Mouse (Mus musculus) liver, embryonic 14.5 days (tissue): ENCODE measurements around the gene Rbfox1. TPM values are rescaled to one million over a fixed set of nuclear protein-coding genes. Genes with fewer than 3 reads are reported as not detected.

Experiments
- ATAC-seq: fragments of 200-750 bp; cut with Nextera tagmentation; 2 replicates; pipeline ENCODE4 v1.8.0; 2017; ENCODE audit warnings: moderate number of reproducible peaks, mild to moderate bottlenecking, moderate library complexity; ENCODE audit not compliant: insufficient read depth
- DNase-seq, 3 experiments: peaks; one replicate each; pipeline ENCODE4 v3.0.0-alpha.2; 2012 to 2013; ENCODE audit warnings: low read depth in 3 of 3, low spot score in 3 of 3
- H3K27ac ChIP-seq: fragments of 300-500 bp; sonication (generic); 2 replicates; pipeline ENCODE4 v1.5.1; 2014; ENCODE audit warnings: moderate library complexity, mild to moderate bottlenecking, control low read depth, inconsistent platforms
- H3K27me3 ChIP-seq: fragments of 300-500 bp; sonication (generic); 2 replicates; pipeline ENCODE4 v1.6.1; 2014; ENCODE audit warnings: mild to moderate bottlenecking, low read length, moderate library complexity; ENCODE audit not compliant: control insufficient read depth, insufficient read depth
- H3K36me3 ChIP-seq: fragments of 300-500 bp; sonication (generic); replicated peaks from 2 replicates; pipeline ENCODE4 v1.6.1; 2014; ENCODE audit warnings: low read depth; ENCODE audit not compliant: control insufficient read depth, insufficient read depth
- H3K4me1 ChIP-seq, 2 experiments: fragments of 200-500 bp in 1 of 2; fragments of 300-500 bp in 1 of 2; sonication (generic) in 1 of 2; replicated peaks; 2 replicates each; pipeline ENCODE4 v1.6.1; 2012 to 2014; ENCODE audit warnings: antibody characterized with exemption in 1 of 2, inconsistent platforms in 1 of 2, low read length in 1 of 2; ENCODE audit not compliant: control insufficient read depth in 2 of 2, insufficient read depth in 2 of 2
- H3K4me2 ChIP-seq: fragments of 300-500 bp; sonication (generic); 2 replicates; pipeline ENCODE4 v1.6.1; 2014; ENCODE audit warnings: low read depth, mild to moderate bottlenecking, control low read depth, moderate library complexity
- H3K4me3 ChIP-seq, 2 experiments: fragments of 200-500 bp in 1 of 2; fragments of 300-500 bp in 1 of 2; sonication (generic) in 1 of 2; 2 replicates each; pipeline ENCODE4 v1.5.1; 2012 to 2014; ENCODE audit warnings: low read depth in 2 of 2, low read length in 2 of 2, mild to moderate bottlenecking in 2 of 2, control low read depth in 1 of 2, inconsistent platforms in 1 of 2, moderate library complexity in 1 of 2; ENCODE audit not compliant: insufficient read depth in 1 of 2
- H3K9ac ChIP-seq: fragments of 300-500 bp; sonication (generic); replicated peaks from 2 replicates; pipeline ENCODE4 v1.6.1; 2014; ENCODE audit warnings: mild to moderate bottlenecking, control low read depth, moderate library complexity
- H3K9me3 ChIP-seq: fragments of 300-500 bp; sonication (generic); 2 replicates; pipeline ENCODE4 v1.6.1; 2016; ENCODE audit warnings: low read length, mixed read lengths; ENCODE audit not compliant: control insufficient read depth
- CTCF ChIP-seq: IDR thresholded peaks from 2 replicates; pipeline ENCODE4 v1.5.1; 2016; ENCODE audit warnings: antibody characterized with exemption, low read depth, control low read depth
- EP300 ChIP-seq: IDR thresholded peaks from 2 replicates; pipeline ENCODE4 v1.6.1; 2016; ENCODE audit warnings: antibody characterized with exemption, low read depth
- WGBS: fragments of 180-500 bp; shearing (Covaris S2); extraction: QIAGEN DNeasy Blood & Tissue Kit; methylation state at CpG from one replicate; pipeline ENCODE4 v1.1.7; 2014; ENCODE audit not compliant: insufficient replicate concordance; 5-methylcytosine and 5-hydroxymethylcytosine counted together
- polyA plus RNA-seq, 2 experiments: library from polyadenylated mRNA; depleted of rRNA in 1 of 2; stranded (reverse) in 1 of 2; unstranded in 1 of 2; fragments of >200 nt; fragmentation: Nextera tagmentation in 1 of 2; extraction: Ambion mirVana in 1 of 2; gene quantifications; 2 replicates each; pipeline versions ENCODE4 v1.2.1 to v1.2.3; 2012 to 2014

Gene Rbfox1
- polyA plus RNA-seq, 2 experiments = 0.02 TPM; not detected in 1

DNA sequence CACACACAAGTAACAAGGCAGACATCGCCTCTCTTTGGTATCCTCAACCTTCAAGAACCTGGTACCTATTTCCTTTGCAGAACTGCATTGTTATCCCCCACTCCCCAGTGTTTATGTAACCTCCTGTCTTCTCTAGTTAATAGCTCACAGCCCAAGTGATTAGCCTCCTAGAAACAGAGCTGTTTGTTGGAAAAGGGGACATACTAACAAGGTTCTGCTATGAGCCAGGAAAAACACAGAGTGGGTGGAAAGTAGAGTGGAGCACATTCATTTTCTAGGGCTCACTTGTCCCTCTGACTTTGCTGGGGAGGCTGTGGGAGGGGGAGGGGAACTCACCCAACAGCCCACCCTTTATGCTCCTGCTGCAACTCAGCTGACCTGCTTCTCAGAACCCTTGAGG lies 114.9 kb downstream of the Rbfox1 start:
- DNase-seq = no peak
- no peaks in the 10 kb centered on the region for H3K4me1 ChIP-seq

DNA sequence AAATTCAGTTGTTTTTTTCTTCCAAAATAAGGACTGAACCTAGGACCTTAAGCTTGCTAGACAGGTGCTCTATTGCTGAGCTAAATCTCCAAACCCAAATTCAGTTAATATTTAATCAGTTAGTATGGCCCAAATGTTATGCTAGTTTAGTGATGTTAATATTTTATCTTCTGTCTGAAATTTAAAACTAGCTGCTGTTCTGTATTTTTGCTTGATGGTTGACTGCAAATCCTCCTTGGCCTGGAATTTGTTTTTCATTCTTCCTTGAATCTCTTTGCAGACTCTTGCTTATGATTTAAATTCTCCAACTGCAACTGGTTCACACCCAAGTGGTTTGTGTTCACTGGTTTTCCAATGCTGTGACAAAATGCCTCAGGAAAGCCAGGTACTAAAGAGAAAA lies 121.8 kb downstream of the Rbfox1 start:
- DNase-seq (no peak), ATAC-seq (no peak)
- no peaks in the 10 kb centered on the region for H3K9me3 ChIP-seq
- H3K27me3 ChIP-seq = no peaks in the 10 kb centered on the region
- no peaks in the 10 kb centered on the region for H3K4me1 ChIP-seq
- H3K36me3 ChIP-seq = no peaks in the 10 kb centered on the region
- H3K27ac ChIP-seq = no peak overlapping the region
- TF ChIP-seq CTCF = no peak
- no peak for TF ChIP-seq EP300
- no peak overlapping the region for H3K4me3 ChIP-seq
- H3K9ac ChIP-seq = no peak overlapping the region
- no peak overlapping the region for H3K4me2 ChIP-seq

More for the DNA sequence above, 114.9 kb downstream of the Rbfox1 start:
- TF ChIP-seq EP300 = no peak
- no peak for TF ChIP-seq CTCF
- Histone ChIP-seq H3K9ac (no peak overlapping the region), H3K4me3 (no peak overlapping the region), H3K4me2 (no peak overlapping the region), H3K27me3 (no peaks in the 10 kb centered on the region), H3K9me3 (no peaks in the 10 kb centered on the region), H3K27ac (no peak overlapping the region), H3K36me3 (no peaks in the 10 kb centered on the region)
- 25% methylated on average over 1 of the region's 1 CpGs for WGBS
- no peak for ATAC-seq

DNA sequence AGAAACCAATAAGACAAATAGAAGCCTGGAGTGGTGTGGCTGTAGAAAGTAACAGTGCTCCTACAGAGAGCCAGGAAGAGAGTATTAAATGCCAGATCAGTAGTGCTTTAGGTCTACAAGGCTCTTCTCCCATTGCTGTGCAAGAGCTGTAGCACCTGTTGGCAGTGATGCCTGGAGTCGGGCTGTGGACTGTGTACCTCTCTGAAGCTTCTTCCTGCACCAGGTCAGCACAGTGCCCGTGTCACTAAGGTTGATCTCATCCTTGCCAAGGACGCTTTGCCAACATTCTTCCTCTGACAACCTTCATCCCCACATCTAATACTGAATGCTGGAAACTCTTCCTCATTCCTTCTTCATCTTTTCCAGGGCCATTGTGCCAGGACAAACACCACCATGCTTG lies 127.7 kb downstream of the Rbfox1 start:
- H3K9me3 ChIP-seq = no peaks in the 10 kb centered on the region
- H3K27me3 ChIP-seq = no peaks in the 10 kb centered on the region
- no peaks in the 10 kb centered on the region for H3K4me1 ChIP-seq
- no peak overlapping the region for H3K4me3 ChIP-seq
- TF ChIP-seq CTCF (no peak), EP300 (no peak)
- H3K36me3 ChIP-seq = no peaks in the 10 kb centered on the region
- 48% methylated on average over 3 of the region's 3 CpGs for WGBS
- H3K27ac ChIP-seq = no peak overlapping the region
- H3K4me2 ChIP-seq = no peak overlapping the region
- H3K9ac ChIP-seq = no peak overlapping the region
- DNase-seq (no peak), ATAC-seq (no peak)

DNA sequence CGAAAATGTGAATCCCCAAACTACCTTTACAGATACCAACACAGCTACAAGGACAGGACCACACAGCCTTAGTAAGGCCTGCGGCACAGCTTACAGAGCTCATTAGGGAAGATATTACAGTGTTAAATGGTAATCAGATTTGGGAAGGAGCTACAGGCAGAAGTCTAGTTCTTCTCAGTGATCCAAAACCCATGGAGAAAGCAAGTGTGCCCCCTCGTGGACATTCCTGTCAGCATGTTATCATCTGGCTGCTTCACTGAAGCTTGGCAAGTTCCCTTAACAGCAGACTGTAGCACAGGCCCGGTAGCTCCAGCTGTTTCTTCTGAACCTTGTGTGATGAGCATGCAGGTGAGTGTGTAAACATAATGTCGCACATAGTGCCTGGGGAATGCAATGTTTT lies 133.5 kb downstream of the Rbfox1 start:
- Histone ChIP-seq H3K4me3 (no peak overlapping the region), H3K4me2 (no peak overlapping the region), H3K4me1 (no peaks in the 10 kb centered on the region), H3K36me3 (no peaks in the 10 kb centered on the region), H3K9ac (no peak overlapping the region), H3K27ac (no peak overlapping the region), H3K27me3 (no peaks in the 10 kb centered on the region), H3K9me3 (no peaks in the 10 kb centered on the region)
- 29% methylated on average over 5 of the region's 5 CpGs for WGBS
- peak; percentile 71 for TF ChIP-seq CTCF
- no peak for TF ChIP-seq EP300
- DNase-seq (peak; percentile 3 to 9 (median 7)), ATAC-seq (no peak)

DNA sequence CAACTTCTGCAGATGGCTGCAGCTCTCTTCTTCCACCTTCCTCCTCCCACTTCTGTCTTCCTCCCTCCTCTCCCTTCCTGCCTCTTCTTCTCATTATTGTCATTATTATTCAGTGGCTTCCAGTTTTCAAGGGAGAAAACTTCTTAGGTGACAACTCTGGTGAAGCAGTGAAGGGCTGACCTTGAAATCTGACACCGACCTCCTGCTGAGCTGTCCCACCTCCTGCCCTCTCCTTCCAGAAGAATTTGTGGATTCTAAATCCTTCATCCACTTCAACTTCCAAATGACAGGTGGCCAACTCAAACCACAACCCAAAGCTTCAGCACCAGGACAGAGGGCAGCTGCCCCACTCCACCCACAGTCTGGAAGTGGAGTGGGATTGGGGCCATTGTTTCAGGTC lies 134.2 kb downstream of the Rbfox1 start:
- Histone ChIP-seq H3K4me1 (no peaks in the 10 kb centered on the region), H3K9me3 (no peaks in the 10 kb centered on the region), H3K27ac (no peak overlapping the region), H3K9ac (no peak overlapping the region), H3K36me3 (no peaks in the 10 kb centered on the region), H3K27me3 (no peaks in the 10 kb centered on the region), H3K4me3 (no peak overlapping the region), H3K4me2 (no peak overlapping the region)
- 11% methylated on average over 1 of the region's 1 CpGs for WGBS
- no peak for TF ChIP-seq EP300
- TF ChIP-seq CTCF = no peak
- ATAC-seq (no peak), DNase-seq (no peak)
